Mouse (Mus musculus) stomach, postnatal 0 days (tissue): ENCODE measurements at regions not wholly inside any gene's neighbourhood (a gene's known extent, or its start where the extent isn't known, plus 50 kb on each side); places are given as distances from the start of the nearest gene placed in this dataset.

Source experiments
- ATAC-seq: fragments of 200-750 bp; cut with Nextera tagmentation; 2 replicates; pipeline ENCODE4 v1.8.0; 2017; ENCODE audit not compliant: low FRiP score, low TSS enrichment
- DNase-seq: peaks from one replicate; pipeline ENCODE4 v3.0.0-alpha.2; 2016; ENCODE audit warnings: low spot score
- H3K27ac ChIP-seq: fragments of 300-500 bp; sonication (generic); replicated peaks from 2 replicates; pipeline ENCODE4 v1.5.1; 2014; ENCODE audit warnings: mild to moderate bottlenecking, control low read depth
- H3K27me3 ChIP-seq: fragments of 300-500 bp; sonication (generic); 2 replicates; pipeline ENCODE4 v1.6.1; 2014; ENCODE audit warnings: low read length; ENCODE audit not compliant: control insufficient read depth, insufficient read depth
- H3K36me3 ChIP-seq: fragments of 300-500 bp; sonication (generic); 2 replicates; pipeline ENCODE4 v1.6.1; 2014; ENCODE audit warnings: low read length, mixed read lengths; ENCODE audit not compliant: control insufficient read depth, insufficient read depth
- H3K4me1 ChIP-seq: fragments of 300-500 bp; sonication (generic); replicated peaks from 2 replicates; pipeline ENCODE4 v1.6.1; 2014; ENCODE audit warnings: antibody characterized with exemption; ENCODE audit not compliant: control insufficient read depth, insufficient read depth
- H3K4me2 ChIP-seq: fragments of 300-500 bp; sonication (generic); replicated peaks from 2 replicates; pipeline ENCODE4 v1.6.1; 2014; ENCODE audit warnings: low read depth, mild to moderate bottlenecking, control low read depth, moderate library complexity
- H3K4me3 ChIP-seq: fragments of 300-500 bp; sonication (generic); 2 replicates; pipeline ENCODE4 v1.5.1; 2014; ENCODE audit warnings: low read depth, low read length, control low read depth
- H3K9ac ChIP-seq: fragments of 300-500 bp; sonication (generic); 2 replicates; pipeline ENCODE4 v1.6.1; 2014; ENCODE audit warnings: mild to moderate bottlenecking, low read length, control low read depth, mixed read lengths
- H3K9me3 ChIP-seq: fragments of 300-500 bp; sonication (generic); 2 replicates; pipeline ENCODE4 v1.6.1; 2016; ENCODE audit warnings: low read length; ENCODE audit not compliant: control insufficient read depth
- CTCF ChIP-seq: IDR thresholded peaks from 2 replicates; pipeline ENCODE4 v1.5.1; 2016; ENCODE audit warnings: antibody characterized with exemption, low read depth, mild to moderate bottlenecking, moderate library complexity
- EP300 ChIP-seq: optimal IDR thresholded peaks from 2 replicates; pipeline ENCODE3; 2016; ENCODE audit warnings: antibody characterized with exemption
- WGBS: fragments of 180-500 bp; shearing (Covaris S2); extraction: QIAGEN DNeasy Blood & Tissue Kit; methylation state at CpG from one replicate; pipeline ENCODE4 v1.1.7; 2014; 5-methylcytosine and 5-hydroxymethylcytosine counted together

DNA sequence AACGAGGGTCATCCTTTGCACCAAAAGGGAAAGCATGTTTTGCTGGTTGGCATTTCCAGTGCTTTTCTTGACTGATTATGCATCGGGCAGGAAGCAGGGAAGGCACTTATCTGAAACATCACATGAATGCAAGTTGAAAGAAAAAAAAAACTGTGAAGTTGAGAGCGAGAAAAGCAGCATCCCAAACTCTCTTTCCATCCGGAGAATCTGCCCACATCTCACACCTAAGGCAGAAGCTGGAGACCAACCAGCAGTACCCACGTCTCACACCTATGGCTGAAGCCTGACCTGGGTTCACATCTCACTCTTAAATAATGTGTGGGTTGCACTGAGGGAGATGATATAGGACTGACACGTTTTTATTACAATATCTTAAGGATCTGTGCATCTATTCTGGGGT, 143.3 kb downstream of the Ackr3 start:
- 67% methylated on average over 6 of the region's 6 CpGs for WGBS
- DNase-seq (no peak), ATAC-seq (no peak)
- Histone ChIP-seq H3K4me2 (no peak overlapping the region), H3K36me3 (no peaks in the 10 kb centered on the region), H3K4me1 (no peaks in the 10 kb centered on the region), H3K9me3 (no peaks in the 10 kb centered on the region), H3K27me3 (no peaks in the 10 kb centered on the region), H3K9ac (no peak overlapping the region), H3K4me3 (no peak overlapping the region), H3K27ac (no peak overlapping the region)
- TF ChIP-seq CTCF (no peak), EP300 (no peak)

DNA sequence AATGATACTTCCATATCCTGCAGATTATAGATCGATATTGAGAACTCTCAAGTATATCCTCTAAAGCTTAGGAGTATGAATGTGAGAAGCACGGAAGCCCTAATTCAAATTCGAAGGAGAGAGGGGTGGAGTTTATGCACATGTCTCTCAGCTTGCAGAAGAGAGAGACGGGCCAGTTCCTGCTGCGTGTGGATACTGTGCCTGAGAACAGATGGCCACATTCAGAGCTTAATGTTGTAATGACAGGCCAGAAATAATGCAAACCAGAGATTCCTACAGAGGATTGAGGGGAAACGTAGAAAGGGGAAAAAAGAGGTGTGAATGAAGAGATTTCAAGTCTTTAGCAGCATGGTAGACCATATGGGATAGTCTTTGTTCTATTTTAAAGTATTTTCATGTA, 145.8 kb downstream of the Ackr3 start:
- 39% methylated on average over 6 of the region's 6 CpGs for WGBS
- no peaks in the 10 kb centered on the region for H3K36me3 ChIP-seq
- H3K27ac ChIP-seq: no peak overlapping the region
- no peak for TF ChIP-seq CTCF
- no peak for TF ChIP-seq EP300
- H3K4me3 ChIP-seq: no peak overlapping the region
- no peak overlapping the region for H3K4me2 ChIP-seq
- H3K4me1 ChIP-seq: 0 out of 2 replicates have a peak, but pooled peaks cover 9% of the 10 kb centered on the region
- ATAC-seq (no peak), DNase-seq (no peak)
- no peaks in the 10 kb centered on the region for H3K9me3 ChIP-seq
- H3K27me3 ChIP-seq: no peaks in the 10 kb centered on the region
- no peak overlapping the region for H3K9ac ChIP-seq

DNA sequence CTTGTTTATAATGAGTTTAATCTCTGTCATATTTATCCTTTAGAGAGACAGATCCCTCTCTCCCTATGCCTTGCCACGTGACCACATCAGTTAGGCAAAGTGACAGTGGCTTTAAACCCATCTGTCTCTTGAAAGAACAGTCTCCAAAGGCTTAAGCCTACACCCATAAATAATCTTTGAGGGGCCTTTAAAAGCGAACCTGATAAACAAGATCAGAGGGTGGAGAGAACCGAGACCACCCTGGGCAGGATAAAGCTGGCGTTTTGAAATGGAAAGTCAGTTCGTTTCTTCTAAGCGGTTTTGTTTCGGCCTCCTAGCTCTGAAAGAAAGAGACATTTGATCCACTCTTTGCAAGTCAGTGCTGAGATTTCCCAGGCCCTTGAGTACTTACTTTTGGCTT, 149.5 kb downstream of the Ackr3 start:
- no peak for DNase-seq
- H3K36me3 ChIP-seq: no peaks in the 10 kb centered on the region
- H3K4me2 ChIP-seq: peak overlapping the region; percentile 5; the same call in 1 of the 2 replicates
- H3K9ac ChIP-seq: no peak overlapping the region
- H3K27ac ChIP-seq: 0 out of 2 replicates have a peak overlapping the region, but pooled peaks have one; percentile 2
- no peaks in the 10 kb centered on the region for H3K9me3 ChIP-seq
- TF ChIP-seq CTCF (no peak), EP300 (no peak)
- WGBS: 12% methylated on average over 7 of the region's 7 CpGs
- no peak overlapping the region for H3K4me3 ChIP-seq
- ATAC-seq: peak; percentile 40; the same call in 1 of the 2 replicates
- H3K4me1 ChIP-seq: 0 out of 2 replicates have a peak, but pooled peaks cover 9% of the 10 kb centered on the region
- H3K27me3 ChIP-seq: no peaks in the 10 kb centered on the region

DNA sequence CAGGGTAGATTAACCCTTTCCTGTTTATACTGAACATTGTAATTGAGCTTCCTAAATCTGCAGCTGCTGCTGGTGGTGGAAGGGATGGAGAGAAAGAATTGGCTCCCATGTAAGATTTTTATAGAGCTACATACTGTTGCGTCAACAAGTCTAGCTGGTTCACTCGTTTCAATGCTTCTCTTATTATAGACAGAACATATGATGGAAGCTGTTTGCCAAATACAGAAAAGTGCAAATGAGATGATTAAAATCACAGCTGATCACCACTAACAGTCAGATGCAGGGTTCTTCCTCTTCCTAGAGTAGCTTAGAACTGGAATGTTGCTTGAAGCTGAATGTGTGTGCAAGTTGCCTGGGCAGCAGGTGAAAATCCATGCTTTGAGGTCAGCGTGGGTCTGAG, 152.8 kb downstream of the Ackr3 start:
- H3K4me3 ChIP-seq: no peak overlapping the region
- H3K36me3 ChIP-seq: no peaks in the 10 kb centered on the region
- H3K9ac ChIP-seq: no peak overlapping the region
- H3K4me2 ChIP-seq: no peak overlapping the region
- 0 out of 2 replicates have a peak, but pooled peaks cover 9% of the 10 kb centered on the region for H3K4me1 ChIP-seq
- no peaks in the 10 kb centered on the region for H3K9me3 ChIP-seq
- ATAC-seq: no peak
- no peaks in the 10 kb centered on the region for H3K27me3 ChIP-seq
- DNase-seq: no peak
- TF ChIP-seq EP300 (no peak), CTCF (no peak)
- no peak overlapping the region for H3K27ac ChIP-seq
- 72% methylated on average over 3 of the region's 3 CpGs for whole genome bisulfite sequencing

DNA sequence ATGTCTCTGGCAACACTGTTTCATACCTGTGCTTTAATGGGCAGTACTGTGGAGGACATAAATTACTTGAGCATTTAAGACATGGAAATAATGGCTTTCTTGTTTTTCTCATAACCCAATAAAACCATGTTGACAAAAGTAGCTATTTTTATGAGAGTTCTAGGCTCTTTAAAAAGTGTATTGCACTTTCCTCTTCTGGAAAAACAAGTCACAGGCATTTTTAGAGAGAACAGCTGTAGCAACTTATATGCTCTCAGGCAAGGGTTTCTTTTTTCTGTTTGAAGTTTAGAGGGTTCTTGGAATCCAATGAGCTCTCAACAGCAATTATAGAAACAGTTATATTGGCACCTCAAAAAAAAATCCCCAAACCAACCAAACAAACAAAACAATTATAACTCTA, 153.6 kb downstream of the Ackr3 start:
- Histone ChIP-seq H3K9me3 (no peaks in the 10 kb centered on the region), H3K27ac (no peak overlapping the region), H3K4me1 (0 out of 2 replicates have a peak, but pooled peaks cover 9% of the 10 kb centered on the region), H3K36me3 (no peaks in the 10 kb centered on the region), H3K4me3 (no peak overlapping the region), H3K9ac (no peak overlapping the region), H3K4me2 (no peak overlapping the region), H3K27me3 (no peaks in the 10 kb centered on the region)
- no peak for TF ChIP-seq CTCF
- no peak for TF ChIP-seq EP300
- ATAC-seq (no peak), DNase-seq (no peak)

DNA sequence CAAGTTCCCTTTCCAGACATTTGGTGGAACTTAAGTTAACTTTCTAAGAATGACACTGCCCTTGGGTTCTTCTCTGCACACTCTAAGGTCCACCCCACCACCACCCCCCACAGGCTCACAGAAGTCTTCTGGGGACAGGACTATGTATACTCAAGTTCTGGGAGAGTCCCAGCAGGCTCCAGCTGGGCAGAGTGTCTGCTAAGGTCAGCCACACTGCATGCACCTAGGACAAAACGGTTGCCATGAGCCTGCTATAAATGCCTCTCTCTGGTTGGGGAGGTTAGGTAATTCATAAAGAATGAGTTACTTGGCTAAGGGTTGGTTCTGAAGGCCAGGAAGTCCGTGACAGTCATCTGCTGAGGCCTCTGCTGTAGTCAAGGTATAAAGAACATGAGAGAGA, 155.2 kb downstream of the Ackr3 start:
- Histone ChIP-seq H3K9ac (no peak overlapping the region), H3K4me3 (no peak overlapping the region), H3K9me3 (no peaks in the 10 kb centered on the region), H3K4me1 (no peaks in the 10 kb centered on the region), H3K36me3 (no peaks in the 10 kb centered on the region), H3K27ac (no peak overlapping the region), H3K4me2 (no peak overlapping the region), H3K27me3 (no peaks in the 10 kb centered on the region)
- WGBS: 62% methylated on average over 2 of the region's 2 CpGs
- TF ChIP-seq EP300 (no peak), CTCF (no peak)
- no peak for ATAC-seq
- no peak for DNase-seq
